Mouse (Mus musculus) heart, postnatal 0 days (tissue): ENCODE measurements at regions not wholly inside any gene's neighbourhood (a gene's known extent, or its start where the extent isn't known, plus 50 kb on each side); places are given as distances from the start of the nearest gene placed in this dataset.

Experiments used
- CTCF ChIP-seq: IDR thresholded peaks from 2 replicates; pipeline ENCODE4 v1.5.1; 2016; ENCODE audit warnings: antibody characterized with exemption, control low read depth, low read depth
- EP300 ChIP-seq: IDR thresholded peaks from 2 replicates; pipeline ENCODE4 v1.6.1; 2016; ENCODE audit warnings: antibody characterized with exemption, low read depth

DNA sequence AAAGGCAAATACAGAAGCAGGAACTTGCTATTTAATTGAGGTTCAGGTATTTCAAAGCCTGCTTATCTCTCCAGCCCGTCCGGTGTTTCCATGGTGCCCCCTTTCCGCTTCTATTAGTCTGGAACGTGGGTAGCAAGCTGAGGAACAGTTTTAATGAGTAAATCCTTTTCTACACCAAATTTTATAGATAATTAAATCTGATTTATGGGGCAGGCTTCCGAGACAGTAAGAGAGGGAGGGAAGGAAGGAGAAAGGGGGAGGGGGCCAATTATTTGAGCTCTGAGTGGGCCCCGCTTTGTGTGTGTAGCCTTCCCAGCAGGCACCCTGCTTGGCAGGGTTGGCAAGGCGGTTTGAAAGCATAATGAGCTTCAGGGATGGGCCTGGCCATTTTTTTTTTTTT lies 165.4 kb upstream of the Ptbp2 start:
- TF ChIP-seq CTCF (no peak), EP300 (no peak)
